Mouse (Mus musculus): ENCODE measurements around the gene Gm10306. TPM values are rescaled to one million over a fixed set of nuclear protein-coding genes. Genes with fewer than 3 reads are reported as not detected.

Gene Gm10306
- polyA plus RNA-seq, 1 experiment from 2014 or later, result not detected

GRCm38 (mm10) chr4:94602496-94603030 is 46.2 kb downstream of the Gm10306 start:
- WGBS, result under 1% methylated on average over 33 of the region's 33 CpGs
- no peaks in the 10 kb centered on the region for H3K9me3 ChIP-seq (ENCODE audit: control insufficient read depth, low read length)
- H3K4me3 ChIP-seq (ENCODE audit: low read depth, low read length), result peak overlapping the region; percentile 73
- ATAC-seq (replicated peaks; ENCODE audit: low FRiP score), result no peak; the same call in 1 of the 2 replicates
- H3K4me2 ChIP-seq, result peak overlapping the region; percentile 83
- H3K4me1 ChIP-seq (replicated peaks; ENCODE audit: control insufficient read depth, insufficient read depth, low read length), result peaks cover 5% of the 10 kb centered on the region; the same call in 1 of the 2 replicates
- DNase-seq (ENCODE audit: low spot score), result no peak
- H3K27me3 ChIP-seq (replicated peaks; ENCODE audit: control insufficient read depth, insufficient read depth, low read length), result no peaks in the 10 kb centered on the region
- H3K36me3 ChIP-seq (ENCODE audit: control insufficient read depth, insufficient read depth, low read length), result no peaks in the 10 kb centered on the region
- H3K9ac ChIP-seq (ENCODE audit: low read depth, low read length), result peak overlapping the region; percentile 97
- peak overlapping the region; percentile 57 for H3K27ac ChIP-seq (ENCODE audit: low read depth, low read length)

- peak; percentile 97 for ATAC-seq (replicated peaks; ENCODE audit: low FRiP score)
- peak within 1 kb of the TSS; percentile 73 for H3K4me3 ChIP-seq (ENCODE audit: low read depth, low read length)
- H3K4me2 ChIP-seq, result peak within 1 kb of the TSS; percentile 83
- DNase-seq (ENCODE audit: low spot score), result peak; percentile 94
- H3K9ac ChIP-seq (ENCODE audit: low read depth, low read length), result peak within 1 kb of the TSS; percentile 97
- no peaks in the 10 kb centered on the region for H3K27me3 ChIP-seq (replicated peaks; ENCODE audit: control insufficient read depth, insufficient read depth, low read length)
- H3K4me1 ChIP-seq (replicated peaks; ENCODE audit: control insufficient read depth, insufficient read depth, low read length), result peaks cover 5% of the 10 kb centered on the region; the same call in 1 of the 2 replicates
- no peaks in the 10 kb centered on the region for H3K9me3 ChIP-seq (ENCODE audit: control insufficient read depth, low read length)
- under 1% methylated on average over 61 of the region's 61 CpGs for WGBS
- peak within 1 kb of the TSS; percentile 57 for H3K27ac ChIP-seq (ENCODE audit: low read depth, low read length)
- no peaks in the 10 kb centered on the region for H3K36me3 ChIP-seq (ENCODE audit: control insufficient read depth, insufficient read depth, low read length)
These were observed 46.8 kb downstream of the Gm10306 start, which contains the start of gene Plaa for GRCm38 (mm10) chr4:94603031-94603629. Gene Plaa, minus strand, starts transcription at chr4:94603244.

- peak overlapping the region; percentile 73; the same call in 1 of the 2 replicates for H3K4me3 ChIP-seq (ENCODE audit: low read depth, low read length)
- peaks cover 5% of the 10 kb centered on the region; the same call in 1 of the 2 replicates for H3K4me1 ChIP-seq (replicated peaks; ENCODE audit: control insufficient read depth, insufficient read depth, low read length)
- DNase-seq (ENCODE audit: low spot score) (no peak), ATAC-seq (replicated peaks; ENCODE audit: low FRiP score) (no peak)
- H3K36me3 ChIP-seq (ENCODE audit: control insufficient read depth, insufficient read depth, low read length), result no peaks in the 10 kb centered on the region
- H3K27me3 ChIP-seq (replicated peaks; ENCODE audit: control insufficient read depth, insufficient read depth, low read length), result no peaks in the 10 kb centered on the region
- no peak overlapping the region for H3K27ac ChIP-seq (ENCODE audit: low read depth, low read length)
- no peak overlapping the region for H3K9ac ChIP-seq (ENCODE audit: low read depth, low read length)
- peak overlapping the region; percentile 65 for H3K4me2 ChIP-seq
- H3K9me3 ChIP-seq (ENCODE audit: control insufficient read depth, low read length), result no peaks in the 10 kb centered on the region
- WGBS, result 74% methylated on average over 2 of the region's 2 CpGs
These were observed 48.2 kb downstream of the Gm10306 start for GRCm38 (mm10) chr4:94604452-94605019.

- Histone ChIP-seq H3K27me3 (replicated peaks; ENCODE audit: control insufficient read depth, insufficient read depth, low read length) (no peaks in the 10 kb centered on the region), H3K36me3 (ENCODE audit: control insufficient read depth, insufficient read depth, low read length) (no peaks in the 10 kb centered on the region), H3K9me3 (ENCODE audit: control insufficient read depth, low read length) (no peaks in the 10 kb centered on the region), H3K4me2 (no peak overlapping the region), H3K4me1 (replicated peaks; ENCODE audit: control insufficient read depth, insufficient read depth, low read length) (peaks cover 5% of the 10 kb centered on the region), H3K27ac (ENCODE audit: low read depth, low read length) (no peak overlapping the region), H3K9ac (ENCODE audit: low read depth, low read length) (no peak overlapping the region), H3K4me3 (ENCODE audit: low read depth, low read length) (no peak overlapping the region)
- ATAC-seq (replicated peaks; ENCODE audit: low FRiP score), result no peak
- WGBS, result 88% methylated on average over 2 of the region's 2 CpGs
- DNase-seq (ENCODE audit: low spot score), result no peak
These were observed 49.2 kb downstream of the Gm10306 start for GRCm38 (mm10) chr4:94605591-94605990.

Other genes with a start within 250 kb of the Gm10306 start
- gene Caap1, start 250 bp downstream of the Gm10306 start, polyA plus RNA-seq (2014; fragmentation: Nextera tagmentation; extraction: Ambion mirVana), result 24.2 TPM in 2 replicates
- gene Plaa, start 46.7 kb downstream of the Gm10306 start, polyA plus RNA-seq (2014; fragmentation: Nextera tagmentation; extraction: Ambion mirVana), result 77.1 and 81.1 TPM in 2 replicates
- 14.8 and 15.0 TPM in 2 replicates for gene Ift74, start 57.9 kb downstream of the Gm10306 start, polyA plus RNA-seq (2014; fragmentation: Nextera tagmentation; extraction: Ambion mirVana)
- gene Lrrc19, start 93.6 kb downstream of the Gm10306 start, polyA plus RNA-seq (2014; fragmentation: Nextera tagmentation; extraction: Ambion mirVana), result 0.13 and 0.30 TPM in 2 replicates
- gene Tek, start 182.7 kb downstream of the Gm10306 start, polyA plus RNA-seq (2014; fragmentation: Nextera tagmentation; extraction: Ambion mirVana), result 12.2 and 14.6 TPM in 2 replicates

Data from liver, embryonic 11.5 days (tissue).